Mouse (Mus musculus) intestine, embryonic 15.5 days (tissue): ENCODE measurements around the gene Prss30. TPM values are rescaled to one million over a fixed set of nuclear protein-coding genes. Genes with fewer than 3 reads are reported as not detected.

Source experiments
- ATAC-seq: fragments of 200-750 bp; cut with Nextera tagmentation; 2 replicates; pipeline ENCODE4 v1.8.0; 2017; ENCODE audit warnings: moderate TSS enrichment, moderate library complexity
- H3K27ac ChIP-seq: fragments of 300-500 bp; sonication (generic); 2 replicates; pipeline ENCODE4 v1.5.1; 2015; ENCODE audit warnings: mild to moderate bottlenecking, inconsistent platforms
- H3K27me3 ChIP-seq: fragments of 300-500 bp; sonication (generic); replicated peaks from 2 replicates; pipeline ENCODE4 v1.6.1; 2015; ENCODE audit warnings: inconsistent platforms
- H3K36me3 ChIP-seq: fragments of 300-500 bp; sonication (generic); 2 replicates; pipeline ENCODE4 v1.6.1; 2015; ENCODE audit warnings: inconsistent platforms
- H3K4me1 ChIP-seq: fragments of 300-500 bp; sonication (generic); replicated peaks from 2 replicates; pipeline ENCODE4 v1.6.1; 2015; ENCODE audit warnings: inconsistent platforms
- H3K4me2 ChIP-seq: fragments of 300-500 bp; sonication (generic); replicated peaks from 2 replicates; pipeline ENCODE4 v1.6.1; 2015; ENCODE audit warnings: mild to moderate bottlenecking, inconsistent platforms
- H3K4me3 ChIP-seq: fragments of 300-500 bp; sonication (generic); replicated peaks from 2 replicates; pipeline ENCODE4 v1.5.1; 2015; ENCODE audit warnings: inconsistent platforms
- H3K9ac ChIP-seq: fragments of 300-500 bp; sonication (generic); 2 replicates; pipeline ENCODE4 v1.6.1; 2015; ENCODE audit warnings: inconsistent platforms
- H3K9me3 ChIP-seq: fragments of 300-500 bp; sonication (generic); 2 replicates; pipeline ENCODE4 v1.6.1; 2016; ENCODE audit warnings: inconsistent platforms
- WGBS: fragments of 180-500 bp; shearing (Covaris S2); methylation state at CpG from one replicate; pipeline ENCODE4 v1.1.7; 2015; 5-methylcytosine and 5-hydroxymethylcytosine counted together
- polyA plus RNA-seq: library from polyadenylated mRNA; unstranded; fragments of >200 nt; fragmentation: Nextera tagmentation; extraction: Ambion mirVana; gene quantifications from 2 replicates; pipeline ENCODE4 v1.2.1, GENCODE M21; 2015

Prss30 gene
- polyA plus RNA-seq, 1 experiment from 2014 or later, result 1.4 TPM

- no peaks in the 10 kb centered on the region for H3K27me3 ChIP-seq
- no peak for ATAC-seq
- no peak within 1 kb of the TSS for H3K4me3 ChIP-seq
- H3K36me3 ChIP-seq, result no peaks in the 10 kb centered on the region
- H3K9me3 ChIP-seq, result no peaks in the 10 kb centered on the region
- no peaks in the 10 kb centered on the region for H3K4me1 ChIP-seq
- no peak within 1 kb of the TSS for H3K9ac ChIP-seq
- H3K27ac ChIP-seq, result no peak within 1 kb of the TSS
- no peak within 1 kb of the TSS for H3K4me2 ChIP-seq
These were observed 39.0 kb downstream of the Prss30 start, which contains the start of gene Sbp for GRCm38 (mm10) chr17:23941372-23941771. Sbp (plus strand) TSS chr17:23941672.

- Histone ChIP-seq H3K27me3 (no peaks in the 10 kb centered on the region), H3K9ac (no peak overlapping the region), H3K9me3 (no peaks in the 10 kb centered on the region), H3K4me1 (no peaks in the 10 kb centered on the region), H3K4me2 (no peak overlapping the region), H3K36me3 (no peaks in the 10 kb centered on the region), H3K27ac (no peak overlapping the region), H3K4me3 (no peak overlapping the region)
- WGBS, result 61% methylated on average over 5 of the region's 5 CpGs
- no peak for ATAC-seq
These were observed 49.2 kb downstream of the Prss30 start for GRCm38 (mm10) chr17:23931157-23931556.

- H3K4me3 ChIP-seq, result peak overlapping the region; percentile 52
- peak overlapping the region; percentile 78 for H3K9ac ChIP-seq
- peak overlapping the region; percentile 95 for H3K27ac ChIP-seq
- WGBS, result under 1% methylated on average over 14 of the region's 14 CpGs
- H3K4me1 ChIP-seq, result peaks cover 7% of the 10 kb centered on the region; the same call in 1 of the 2 replicates
- no peaks in the 10 kb centered on the region for H3K9me3 ChIP-seq
- no peaks in the 10 kb centered on the region for H3K27me3 ChIP-seq
- ATAC-seq, result peak; percentile 89
- H3K36me3 ChIP-seq, result no peaks in the 10 kb centered on the region
- peak overlapping the region; percentile 80 for H3K4me2 ChIP-seq
These were observed 55.3 kb downstream of the Prss30 start for GRCm38 (mm10) chr17:23925090-23925493.

- Histone ChIP-seq H3K4me1 (peaks cover 7% of the 10 kb centered on the region; the same call in 1 of the 2 replicates), H3K4me2 (peak overlapping the region; percentile 80), H3K9ac (peak overlapping the region; percentile 78), H3K9me3 (no peaks in the 10 kb centered on the region), H3K27ac (peak overlapping the region; percentile 95), H3K4me3 (peak overlapping the region; percentile 52), H3K36me3 (no peaks in the 10 kb centered on the region), H3K27me3 (no peaks in the 10 kb centered on the region)
- WGBS, result under 1% methylated on average over 29 of the region's 29 CpGs
- peak; percentile 99 for ATAC-seq
These were observed 55.8 kb downstream of the Prss30 start for GRCm38 (mm10) chr17:23924531-23925007.

Other genes with a start within 250 kb of the Prss30 start
- gene Paqr4, start 239.7 kb downstream of the Prss30 start, polyA plus RNA-seq, result 21.8 and 22.7 TPM in 2 replicates
- gene Kremen2, start 234.7 kb downstream of the Prss30 start, polyA plus RNA-seq, result 0.33 and 0.49 TPM in 2 replicates
- gene Flywch1, start 209.0 kb downstream of the Prss30 start, polyA plus RNA-seq, result 48.3 and 49.4 TPM in 2 replicates
- 14.7 TPM in 2 replicates for gene Flywch2, start 194.5 kb downstream of the Prss30 start, polyA plus RNA-seq
- 408 and 435 TPM in 2 replicates for gene Srrm2, start 190.0 kb downstream of the Prss30 start, polyA plus RNA-seq
- gene Elob, start 151.4 kb downstream of the Prss30 start, polyA plus RNA-seq, result 939 and 946 TPM in 2 replicates
- 0.14 and 0.20 TPM in 2 replicates for gene Prss33, start 144.5 kb downstream of the Prss30 start, polyA plus RNA-seq
- gene Prss32, start 136.7 kb downstream of the Prss30 start, polyA plus RNA-seq, result 5.1 and 9.9 TPM in 2 replicates
- 2.1 and 3.3 TPM in 2 replicates for gene Prss41, start 136.4 kb downstream of the Prss30 start, polyA plus RNA-seq
- gene Prss21, start 112.5 kb downstream of the Prss30 start, polyA plus RNA-seq, result not detected in 2 replicates
- gene Dcpp1, start 99.7 kb downstream of the Prss30 start, polyA plus RNA-seq, result not detected in 2 replicates
- not detected in 2 replicates for gene Dcpp2, start 99.7 kb downstream of the Prss30 start, polyA plus RNA-seq
- gene Dcpp3, start 63.1 kb downstream of the Prss30 start, polyA plus RNA-seq, result not detected in 2 replicates
- not detected in 2 replicates for gene Sbp, start 38.9 kb downstream of the Prss30 start, polyA plus RNA-seq
- gene Sbpl, start 25.3 kb downstream of the Prss30 start, polyA plus RNA-seq, result not detected in 2 replicates
- not detected in 2 replicates for gene Prss22, start 17.5 kb upstream of the Prss30 start, polyA plus RNA-seq
- gene Prss27, start 57.6 kb upstream of the Prss30 start, polyA plus RNA-seq, result 0.11 and 0.18 TPM in 2 replicates
- gene Kctd5, start 92.9 kb upstream of the Prss30 start, polyA plus RNA-seq, result 64.5 and 66.6 TPM in 2 replicates
- 35.8 and 36.0 TPM in 2 replicates for gene Pdpk1, start 170.4 kb upstream of the Prss30 start, polyA plus RNA-seq
- gene Amdhd2, start 183.2 kb upstream of the Prss30 start, polyA plus RNA-seq, result 34.3 and 43.5 TPM in 2 replicates
- 572 and 634 TPM in 2 replicates for gene Atp6v0c, start 189.1 kb upstream of the Prss30 start, polyA plus RNA-seq
- gene Tbc1d24, start 225.0 kb upstream of the Prss30 start, polyA plus RNA-seq, result 4.7 and 5.9 TPM in 2 replicates
- 5.9 and 6.2 TPM in 2 replicates for gene Ntn3, start 229.0 kb upstream of the Prss30 start, polyA plus RNA-seq
- gene Tedc2, start 240.3 kb upstream of the Prss30 start, polyA plus RNA-seq, result 9.9 and 10.1 TPM in 2 replicates